Mouse (Mus musculus): ENCODE measurements around the gene Pdss2. TPM values are rescaled to one million over a fixed set of nuclear protein-coding genes. Genes with fewer than 3 reads are reported as not detected.
"Not testable (repeated sequence)": the region's sequence is repeated elsewhere in the genome, so short reads cannot be mapped to it uniquely, and the experiment has no call there.

Gene Pdss2
- polyA plus RNA-seq, 1 experiment from 2014 or later, result 15.1 TPM

- Histone ChIP-seq H3K36me3 (ENCODE audit: control insufficient read depth, insufficient read depth, low read length) (no peaks in the 10 kb centered on the region), H3K9me3 (ENCODE audit: control insufficient read depth, low read length) (no peaks in the 10 kb centered on the region), H3K27me3 (ENCODE audit: control insufficient read depth, insufficient read depth, low read length) (no peaks in the 10 kb centered on the region), H3K27ac (ENCODE audit: low read depth, low read length) (no peak overlapping the region), H3K4me3 (ENCODE audit: low read depth, low read length) (no peak overlapping the region), H3K4me2 (ENCODE audit: low read depth, low read length, severe bottlenecking) (no peak overlapping the region), H3K9ac (ENCODE audit: low read length) (no peak overlapping the region), H3K4me1 (replicated peaks; ENCODE audit: control insufficient read depth, insufficient read depth, low read length) (no peaks in the 10 kb centered on the region)
- ATAC-seq (replicated peaks; ENCODE audit: low FRiP score), result no peak
- DNase-seq (ENCODE audit: low spot score), result no peak
- WGBS, result 85% methylated on average over 4 of the region's 4 CpGs
Measured at GRCm38 (mm10) chr10:43252324-43252723, 31.0 kb downstream of the Pdss2 start.

GRCm38 (mm10) chr10:43256965-43257364 lies 35.7 kb downstream of the Pdss2 start:
- not testable (repeated sequence) for H3K4me2 ChIP-seq (ENCODE audit: low read depth, low read length, severe bottlenecking); H3K4me3 ChIP-seq (ENCODE audit: low read depth, low read length); H3K4me1 ChIP-seq (replicated peaks; ENCODE audit: control insufficient read depth, insufficient read depth, low read length); H3K36me3 ChIP-seq (ENCODE audit: control insufficient read depth, insufficient read depth, low read length); H3K9me3 ChIP-seq (ENCODE audit: control insufficient read depth, low read length); ATAC-seq (replicated peaks; ENCODE audit: low FRiP score); DNase-seq (ENCODE audit: low spot score); H3K9ac ChIP-seq (ENCODE audit: low read length); H3K27me3 ChIP-seq (ENCODE audit: control insufficient read depth, insufficient read depth, low read length); H3K27ac ChIP-seq (ENCODE audit: low read depth, low read length)
- no CpG with 5 or more reads among the region's 1 CpGs for WGBS

- not testable (repeated sequence) for H3K9me3 ChIP-seq (ENCODE audit: control insufficient read depth, low read length); H3K4me1 ChIP-seq (replicated peaks; ENCODE audit: control insufficient read depth, insufficient read depth, low read length); ATAC-seq (replicated peaks; ENCODE audit: low FRiP score); H3K9ac ChIP-seq (ENCODE audit: low read length); H3K27ac ChIP-seq (ENCODE audit: low read depth, low read length); H3K4me3 ChIP-seq (ENCODE audit: low read depth, low read length); H3K4me2 ChIP-seq (ENCODE audit: low read depth, low read length, severe bottlenecking); DNase-seq (ENCODE audit: low spot score); H3K27me3 ChIP-seq (ENCODE audit: control insufficient read depth, insufficient read depth, low read length); H3K36me3 ChIP-seq (ENCODE audit: control insufficient read depth, insufficient read depth, low read length)
- 94% methylated on average over 8 of the region's 8 CpGs for WGBS
Measured at GRCm38 (mm10) chr10:43257500-43257899, 36.2 kb downstream of the Pdss2 start.

- Histone ChIP-seq H3K4me1 (replicated peaks; ENCODE audit: control insufficient read depth, insufficient read depth, low read length) (no peaks in the 10 kb centered on the region), H3K4me2 (ENCODE audit: low read depth, low read length, severe bottlenecking) (no peak overlapping the region), H3K9ac (ENCODE audit: low read length) (no peak overlapping the region), H3K27ac (ENCODE audit: low read depth, low read length) (no peak overlapping the region), H3K36me3 (ENCODE audit: control insufficient read depth, insufficient read depth, low read length) (no peaks in the 10 kb centered on the region), H3K4me3 (ENCODE audit: low read depth, low read length) (no peak overlapping the region), H3K9me3 (ENCODE audit: control insufficient read depth, low read length) (no peaks in the 10 kb centered on the region), H3K27me3 (ENCODE audit: control insufficient read depth, insufficient read depth, low read length) (no peaks in the 10 kb centered on the region)
- 88% methylated on average over 2 of the region's 2 CpGs for WGBS
- DNase-seq (ENCODE audit: low spot score) (no peak), ATAC-seq (replicated peaks; ENCODE audit: low FRiP score) (no peak)
Measured at GRCm38 (mm10) chr10:43271318-43271717, 50.0 kb downstream of the Pdss2 start.

GRCm38 (mm10) chr10:43272381-43272780 lies 51.1 kb downstream of the Pdss2 start:
- Histone ChIP-seq H3K27ac (ENCODE audit: low read depth, low read length) (no peak overlapping the region), H3K27me3 (ENCODE audit: control insufficient read depth, insufficient read depth, low read length) (no peaks in the 10 kb centered on the region), H3K4me3 (ENCODE audit: low read depth, low read length) (no peak overlapping the region), H3K4me1 (replicated peaks; ENCODE audit: control insufficient read depth, insufficient read depth, low read length) (no peaks in the 10 kb centered on the region), H3K36me3 (ENCODE audit: control insufficient read depth, insufficient read depth, low read length) (no peaks in the 10 kb centered on the region), H3K9me3 (ENCODE audit: control insufficient read depth, low read length) (no peaks in the 10 kb centered on the region), H3K4me2 (ENCODE audit: low read depth, low read length, severe bottlenecking) (no peak overlapping the region), H3K9ac (ENCODE audit: low read length) (no peak overlapping the region)
- DNase-seq (ENCODE audit: low spot score), result no peak
- ATAC-seq (replicated peaks; ENCODE audit: low FRiP score), result no peak
- 60% methylated on average over 4 of the region's 4 CpGs for WGBS

- Histone ChIP-seq H3K4me1 (replicated peaks; ENCODE audit: control insufficient read depth, insufficient read depth, low read length) (no peaks in the 10 kb centered on the region), H3K27ac (ENCODE audit: low read depth, low read length) (no peak overlapping the region), H3K9ac (ENCODE audit: low read length) (no peak overlapping the region), H3K9me3 (ENCODE audit: control insufficient read depth, low read length) (no peaks in the 10 kb centered on the region), H3K36me3 (ENCODE audit: control insufficient read depth, insufficient read depth, low read length) (no peaks in the 10 kb centered on the region), H3K27me3 (ENCODE audit: control insufficient read depth, insufficient read depth, low read length) (no peaks in the 10 kb centered on the region), H3K4me2 (ENCODE audit: low read depth, low read length, severe bottlenecking) (no peak overlapping the region), H3K4me3 (ENCODE audit: low read depth, low read length) (no peak overlapping the region)
- ATAC-seq (replicated peaks; ENCODE audit: low FRiP score) (no peak), DNase-seq (ENCODE audit: low spot score) (no peak)
- WGBS, result 49% methylated on average over 3 of the region's 3 CpGs
Measured at GRCm38 (mm10) chr10:43273057-43273456, 51.8 kb downstream of the Pdss2 start.

- Histone ChIP-seq H3K9ac (ENCODE audit: low read length) (no peak overlapping the region), H3K36me3 (ENCODE audit: control insufficient read depth, insufficient read depth, low read length) (no peaks in the 10 kb centered on the region), H3K4me1 (replicated peaks; ENCODE audit: control insufficient read depth, insufficient read depth, low read length) (no peaks in the 10 kb centered on the region), H3K4me2 (ENCODE audit: low read depth, low read length, severe bottlenecking) (no peak overlapping the region), H3K4me3 (ENCODE audit: low read depth, low read length) (no peak overlapping the region), H3K27me3 (ENCODE audit: control insufficient read depth, insufficient read depth, low read length) (no peaks in the 10 kb centered on the region), H3K9me3 (ENCODE audit: control insufficient read depth, low read length) (no peaks in the 10 kb centered on the region), H3K27ac (ENCODE audit: low read depth, low read length) (no peak overlapping the region)
- WGBS, result 86% methylated on average over 5 of the region's 5 CpGs
- DNase-seq (ENCODE audit: low spot score) (no peak), ATAC-seq (replicated peaks; ENCODE audit: low FRiP score) (no peak)
Measured at GRCm38 (mm10) chr10:43275446-43275845, 54.2 kb downstream of the Pdss2 start.

- Histone ChIP-seq H3K36me3 (ENCODE audit: control insufficient read depth, insufficient read depth, low read length) (no peaks in the 10 kb centered on the region), H3K9me3 (ENCODE audit: control insufficient read depth, low read length) (no peaks in the 10 kb centered on the region), H3K4me2 (ENCODE audit: low read depth, low read length, severe bottlenecking) (no peak overlapping the region), H3K4me3 (ENCODE audit: low read depth, low read length) (no peak overlapping the region), H3K9ac (ENCODE audit: low read length) (no peak overlapping the region), H3K27ac (ENCODE audit: low read depth, low read length) (no peak overlapping the region), H3K27me3 (ENCODE audit: control insufficient read depth, insufficient read depth, low read length) (no peaks in the 10 kb centered on the region), H3K4me1 (replicated peaks; ENCODE audit: control insufficient read depth, insufficient read depth, low read length) (no peaks in the 10 kb centered on the region)
- WGBS, result 53% methylated on average over 1 of the region's 1 CpGs
- DNase-seq (ENCODE audit: low spot score) (no peak), ATAC-seq (replicated peaks; ENCODE audit: low FRiP score) (no peak)
Measured at GRCm38 (mm10) chr10:43276116-43276659, 54.9 kb downstream of the Pdss2 start.

GRCm38 (mm10) chr10:43277266-43278145 lies 56.2 kb downstream of the Pdss2 start:
- WGBS, result 56% methylated on average over 8 of the region's 8 CpGs
- Histone ChIP-seq H3K4me2 (ENCODE audit: low read depth, low read length, severe bottlenecking) (no peak overlapping the region), H3K4me3 (ENCODE audit: low read depth, low read length) (no peak overlapping the region), H3K9me3 (ENCODE audit: control insufficient read depth, low read length) (no peaks in the 10 kb centered on the region), H3K27ac (ENCODE audit: low read depth, low read length) (no peak overlapping the region), H3K4me1 (replicated peaks; ENCODE audit: control insufficient read depth, insufficient read depth, low read length) (no peaks in the 10 kb centered on the region), H3K27me3 (ENCODE audit: control insufficient read depth, insufficient read depth, low read length) (no peaks in the 10 kb centered on the region), H3K36me3 (ENCODE audit: control insufficient read depth, insufficient read depth, low read length) (no peaks in the 10 kb centered on the region), H3K9ac (ENCODE audit: low read length) (no peak overlapping the region)
- DNase-seq (ENCODE audit: low spot score), result no peak
- no peak for ATAC-seq (replicated peaks; ENCODE audit: low FRiP score)
